Mouse (Mus musculus) hindbrain, embryonic 14.5 days (tissue): ENCODE data around the gene Emilin3. TPM values are rescaled to one million over a fixed set of nuclear protein-coding genes. Genes with fewer than 3 reads are reported as not detected.

Experiments used
- ATAC-seq: fragments of 200-750 bp; cut with Nextera tagmentation; 2 replicates; pipeline ENCODE4 v1.8.0; 2017; ENCODE audit warnings: moderate number of reproducible peaks, mild to moderate bottlenecking, moderate TSS enrichment, moderate library complexity; ENCODE audit not compliant: low FRiP score
- DNase-seq: peaks from one replicate; pipeline ENCODE4 v3.0.0-alpha.2; 2015; ENCODE audit warnings: low spot score
- H3K27ac ChIP-seq: fragments of 300-500 bp; sonication (generic); 2 replicates; pipeline ENCODE4 v1.5.1; 2014; ENCODE audit warnings: mild to moderate bottlenecking, moderate library complexity
- H3K27me3 ChIP-seq: fragments of 300-500 bp; sonication (generic); 2 replicates; pipeline ENCODE4 v1.6.1; 2014; ENCODE audit warnings: mild to moderate bottlenecking, low read length, mixed read lengths; ENCODE audit not compliant: control insufficient read depth, insufficient read depth
- H3K36me3 ChIP-seq: fragments of 300-500 bp; sonication (generic); replicated peaks from 2 replicates; pipeline ENCODE4 v1.6.1; 2014; ENCODE audit not compliant: control insufficient read depth, insufficient read depth
- H3K4me1 ChIP-seq: fragments of 300-500 bp; sonication (generic); replicated peaks from 2 replicates; pipeline ENCODE4 v1.6.1; 2014; ENCODE audit warnings: antibody characterized with exemption, low read length, mixed read lengths; ENCODE audit not compliant: control insufficient read depth, insufficient read depth
- H3K4me2 ChIP-seq: fragments of 300-500 bp; sonication (generic); replicated peaks from 2 replicates; pipeline ENCODE4 v1.6.1; 2014; ENCODE audit warnings: mild to moderate bottlenecking, moderate library complexity
- H3K4me3 ChIP-seq: fragments of 300-500 bp; sonication (generic); replicated peaks from 2 replicates; pipeline ENCODE4 v1.5.1; 2014; ENCODE audit warnings: mild to moderate bottlenecking, low read length
- H3K9ac ChIP-seq: fragments of 300-500 bp; sonication (generic); 2 replicates; pipeline ENCODE4 v1.6.1; 2014
- H3K9me3 ChIP-seq: fragments of 300-500 bp; sonication (generic); 2 replicates; pipeline ENCODE4 v1.6.1; 2016; ENCODE audit warnings: low read length; ENCODE audit not compliant: control insufficient read depth
- WGBS: fragments of 180-500 bp; shearing (Covaris S2); extraction: QIAGEN DNeasy Blood & Tissue Kit; methylation state at CpG from one replicate; pipeline ENCODE4 v1.1.7; 2014; 5-methylcytosine and 5-hydroxymethylcytosine counted together
- polyA plus RNA-seq: library from polyadenylated mRNA; unstranded; fragments of >200 nt; fragmentation: Nextera tagmentation; extraction: Ambion mirVana; gene quantifications from 2 replicates; pipeline ENCODE4 v1.2.1, GENCODE M21; 2014

The Emilin3 gene
- polyA plus RNA-seq, 1 experiment from 2014 or later: 0.55 TPM

DNA sequence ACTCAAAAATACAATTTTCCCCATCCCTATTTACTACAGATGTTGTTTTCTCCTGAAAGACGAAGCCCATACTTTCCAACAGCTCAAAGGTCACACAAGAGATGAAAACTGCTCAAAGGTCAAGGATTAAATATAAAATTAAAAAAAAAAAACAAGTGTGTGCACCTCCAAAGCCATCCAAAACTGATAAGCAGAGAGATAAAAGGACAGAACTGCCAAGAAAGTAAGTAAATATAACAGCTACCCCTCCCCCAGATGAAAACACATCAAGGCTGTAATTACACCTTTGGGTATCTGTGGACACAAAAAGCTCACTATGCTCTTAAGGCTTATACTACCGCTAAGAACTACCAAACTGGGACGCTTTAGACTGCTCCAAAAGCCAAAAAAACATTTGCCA, 42.7 kb downstream of the Emilin3 start:
- no peak overlapping the region for H3K27ac ChIP-seq
- DNase-seq: no peak
- no peak overlapping the region for H3K9ac ChIP-seq
- H3K9me3 ChIP-seq: no peaks in the 10 kb centered on the region
- no peaks in the 10 kb centered on the region for H3K36me3 ChIP-seq
- ATAC-seq: no peak
- 82% methylated on average over 3 of the region's 3 CpGs for WGBS
- no peak overlapping the region for H3K4me2 ChIP-seq
- peaks cover 6% of the 10 kb centered on the region for H3K4me1 ChIP-seq
- H3K27me3 ChIP-seq: no peaks in the 10 kb centered on the region
- no peak overlapping the region for H3K4me3 ChIP-seq

DNA sequence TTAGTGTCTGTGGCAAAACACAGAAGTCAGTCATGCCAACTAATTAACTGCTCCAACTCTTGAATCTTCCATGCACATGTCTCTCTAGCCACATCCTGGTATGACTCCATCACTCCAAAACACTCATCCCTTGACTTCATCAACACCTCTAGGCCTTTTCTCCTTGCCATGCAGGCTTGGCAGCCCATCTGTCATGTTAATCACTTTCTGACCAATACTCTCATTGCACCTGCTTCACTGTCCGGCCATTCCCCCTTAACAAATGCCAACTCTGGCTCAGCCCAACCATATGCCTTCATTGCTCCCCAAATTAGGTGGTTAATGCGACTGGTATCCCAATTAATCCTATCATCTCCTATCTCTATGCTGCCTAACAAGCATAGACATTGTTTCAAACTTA, 46.9 kb downstream of the Emilin3 start:
- no peaks in the 10 kb centered on the region for H3K27me3 ChIP-seq
- no peak overlapping the region for H3K4me2 ChIP-seq
- H3K9ac ChIP-seq: no peak overlapping the region
- no peaks in the 10 kb centered on the region for H3K9me3 ChIP-seq
- H3K4me1 ChIP-seq: no peaks in the 10 kb centered on the region
- no peak overlapping the region for H3K27ac ChIP-seq
- no peak overlapping the region for H3K4me3 ChIP-seq
- WGBS: 65% methylated on average over 2 of the region's 2 CpGs
- DNase-seq (no peak), ATAC-seq (no peak)
- H3K36me3 ChIP-seq: no peaks in the 10 kb centered on the region

DNA sequence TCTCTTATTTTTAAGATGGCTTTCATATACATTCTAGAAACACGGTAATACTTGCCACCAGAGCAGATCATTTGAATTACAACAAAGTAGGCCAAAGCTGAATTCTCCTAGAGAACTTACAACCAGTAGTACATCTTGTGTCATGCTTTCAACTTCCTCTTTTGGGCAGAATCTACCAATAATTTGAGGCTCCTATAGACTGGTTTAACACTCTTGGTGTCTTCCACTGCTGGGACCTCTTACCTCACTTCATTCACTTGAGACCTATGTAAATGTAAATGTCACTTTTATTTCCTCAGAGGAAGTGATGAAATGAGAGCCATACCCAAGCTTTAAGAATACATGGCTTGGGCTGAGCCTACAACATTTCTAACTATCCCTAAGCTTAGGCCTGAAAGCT, 48.0 kb downstream of the Emilin3 start:
- WGBS: 90% methylated on average over 1 of the region's 1 CpGs
- H3K27ac ChIP-seq: no peak overlapping the region
- ATAC-seq (no peak), DNase-seq (no peak)
- no peak overlapping the region for H3K4me3 ChIP-seq
- no peaks in the 10 kb centered on the region for H3K27me3 ChIP-seq
- H3K4me1 ChIP-seq: no peaks in the 10 kb centered on the region
- no peaks in the 10 kb centered on the region for H3K36me3 ChIP-seq
- H3K9ac ChIP-seq: no peak overlapping the region
- H3K4me2 ChIP-seq: no peak overlapping the region
- no peaks in the 10 kb centered on the region for H3K9me3 ChIP-seq

- H3K4me1 ChIP-seq: 0 out of 2 replicates have a peak, but pooled peaks cover 4% of the 10 kb centered on the region
- no peaks in the 10 kb centered on the region for H3K27me3 ChIP-seq
- ATAC-seq (no peak), DNase-seq (no peak)
- H3K36me3 ChIP-seq: no peaks in the 10 kb centered on the region
- H3K9me3 ChIP-seq: no peaks in the 10 kb centered on the region
- WGBS: 86% methylated on average over 1 of the region's 1 CpGs
- no peak overlapping the region for H3K9ac ChIP-seq
- no peak overlapping the region for H3K4me3 ChIP-seq
- H3K4me2 ChIP-seq: no peak overlapping the region
- H3K27ac ChIP-seq: no peak overlapping the region
Measured at GRCm38 (mm10) chr2:160860363-160860762, 51.8 kb downstream of the Emilin3 start.

Other genes with a start within 250 kb of the Emilin3 start
- 56.3 and 62.8 TPM in 2 replicates for gene Plcg1, start 181.0 kb downstream of the Emilin3 start, polyA plus RNA-seq
- 17.9 and 19.6 TPM in 2 replicates for gene Zhx3, start 39.3 kb downstream of the Emilin3 start, polyA plus RNA-seq
- 0.22 and 0.66 TPM in 2 replicates for gene Lpin3, start 31.7 kb downstream of the Emilin3 start, polyA plus RNA-seq
- gene Chd6, start 196.7 kb upstream of the Emilin3 start, polyA plus RNA-seq: 31.5 and 31.8 TPM in 2 replicates